Comparison of ENCODE assay signal across 10 mouse cellular contexts in the genomic region with DNA sequence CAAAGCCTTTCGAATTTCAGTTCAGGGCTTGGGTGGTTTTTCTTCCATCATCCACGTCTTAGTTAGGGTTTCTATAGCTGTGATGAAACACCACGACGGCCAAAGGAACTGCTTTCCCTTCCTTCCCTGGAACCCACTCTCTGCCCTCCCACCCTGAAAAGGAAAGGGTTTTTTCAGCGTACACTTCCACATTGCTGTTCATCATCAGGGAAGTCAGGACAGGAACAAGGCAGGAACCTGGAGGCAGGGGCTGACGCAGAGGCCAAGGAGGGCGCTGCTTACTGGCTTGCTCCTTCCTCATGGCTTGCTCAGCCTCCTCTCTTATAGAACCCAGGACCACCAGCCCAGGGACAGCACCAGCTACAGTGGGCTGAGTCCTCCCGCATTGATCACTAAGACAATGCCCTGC. TPM values are rescaled to one million over a fixed set of nuclear protein-coding genes. Genes with fewer than 3 reads are reported as not detected.
DNase-seq lines count a peak whose midpoint lies in the region; ATAC-seq lines count a peak whose summit lies in the region.
"Had no signal": no experiment of that assay in that cellular context is flagged by ENCODE, and none has a peak within 500 bp of the region (broad histone marks: within the 10 kb centered on the region; RNA-seq: fewer than 3 reads in every experiment).

No protein-coding gene starts in this region.

- H3K9me3 ChIP-seq in liver, embryonic 13.5 days (replicated peaks) = no peaks in the 10 kb centered on the region

- H3K36me3 ChIP-seq in liver, embryonic 13.5 days = peaks cover 19% of the 10 kb centered on the region

- peak; percentile 45 for DNase-seq in cerebellum, adult 9-10 months
- no peak for DNase-seq in cerebellum, adult 9-11 months
- DNase-seq in liver, embryonic 13.5 days = no peak
- no peak for DNase-seq in urinary bladder, adult 2 months (ENCODE audit: low spot score)
- no peak for DNase-seq in layer of hippocampus, postnatal 14 days (ENCODE audit: low spot score in 2 of 2)

- H3K27me3 ChIP-seq in liver, embryonic 13.5 days = no peaks in the 10 kb centered on the region

- 34% methylated on average over 8 of the region's 8 CpGs for WGBS in liver, embryonic 13.5 days (ENCODE audit: insufficient replicate concordance)

- peak overlapping the region; percentile 84 for H3K9ac ChIP-seq in liver, embryonic 13.5 days

- ATAC-seq in activated CD4-positive, CD25-positive, alpha-beta regulatory T cell, adult 4 months = peak; percentile 34
- peak; percentile 30 to 42 for ATAC-seq in hematopoietic stem cell, adult 5-6 weeks (replicated peaks in 1 of 2; ENCODE audit: insufficient read depth in 1 of 2, low FRiP score in 2 of 2, low TSS enrichment in 1 of 2, low read depth in 1 of 2, poor library complexity in 2 of 2, severe bottlenecking in 2 of 2)
- ATAC-seq in liver, embryonic 13.5 days (ENCODE audit: low read depth) = no peak
- 0 out of 2 replicates have a peak, but pooled peaks have one; percentile 14 for ATAC-seq in neutrophil, adult 5-6 weeks (ENCODE audit: extremely low read depth, insufficient number of reproducible peaks, low FRiP score, poor library complexity, severe bottlenecking)

- H3K4me3 ChIP-seq in liver, embryonic 13.5 days (replicated peaks) = peak overlapping the region; percentile 68

- peak overlapping the region; percentile 67 for H3K4me2 ChIP-seq in liver, embryonic 13.5 days

- peaks cover 73% of the 10 kb centered on the region for H3K4me1 ChIP-seq in liver, embryonic 13.5 days (replicated peaks)

- peak overlapping the region; percentile 97 for H3K27ac ChIP-seq in liver, embryonic 13.5 days

RNA-seq across cellular contexts. Expression of a gene that starts 14.8 kb away (rescaled TPM):
- 1 to 10 TPM; 5.8 to 6.1 TPM for polyA plus RNA-seq in activated CD4-positive, CD25-positive, alpha-beta regulatory T cell, adult 4 months (2017; shearing (Covaris generic))
- total RNA-seq in hematopoietic stem cell, adult 5-6 weeks (2017) = 1.1 TPM in 1 of 2 replicates, not detected in the other
- 22.3 and 24.2 TPM in 2 replicates for polyA plus RNA-seq in liver, embryonic 13.5 days (2015; fragmentation: Nextera tagmentation; extraction: Ambion mirVana)
- 0.35 and 1.4 TPM in 2 replicates for total RNA-seq in neutrophil, adult 5-6 weeks (2017)
- polyA plus RNA-seq in urinary bladder, adult 2 months (2012; rRNA removed) = 167 and 176 TPM in 2 replicates
- total RNA-seq in layer of hippocampus, postnatal 14 days (2021) = under 1 TPM; 0.43 to 0.44 TPM

RNA-seq across cellular contexts. Expression of a gene that starts 30.0 kb away (rescaled TPM):
- polyA plus RNA-seq in activated CD4-positive, CD25-positive, alpha-beta regulatory T cell, adult 4 months (2017; shearing (Covaris generic)) = not detected
- total RNA-seq in hematopoietic stem cell, adult 5-6 weeks (2017) = not detected in 2 replicates
- not detected in 2 replicates for polyA plus RNA-seq in liver, embryonic 13.5 days (2015; fragmentation: Nextera tagmentation; extraction: Ambion mirVana)
- not detected in 2 replicates for total RNA-seq in neutrophil, adult 5-6 weeks (2017)
- 0.25 TPM in 1 of 2 replicates, not detected in the other for polyA plus RNA-seq in urinary bladder, adult 2 months (2012; rRNA removed)
- total RNA-seq in layer of hippocampus, postnatal 14 days (2021) = not detected
- polyA plus RNA-seq: C2C12; testis, adult 2 months had no signal

RNA-seq across cellular contexts. Expression of a gene that starts 30.1 kb away (rescaled TPM):
- 100 to 1,000 TPM; 254 to 296 TPM for polyA plus RNA-seq in activated CD4-positive, CD25-positive, alpha-beta regulatory T cell, adult 4 months (2017; shearing (Covaris generic))
- total RNA-seq in hematopoietic stem cell, adult 5-6 weeks (2017) = 191 and 294 TPM in 2 replicates
- polyA plus RNA-seq in liver, embryonic 13.5 days (2015; fragmentation: Nextera tagmentation; extraction: Ambion mirVana) = 331 and 350 TPM in 2 replicates
- 317 and 339 TPM in 2 replicates for total RNA-seq in neutrophil, adult 5-6 weeks (2017)
- polyA plus RNA-seq in urinary bladder, adult 2 months (2012; rRNA removed) = 203 and 240 TPM in 2 replicates
- total RNA-seq in layer of hippocampus, postnatal 14 days (2021) = 10 to 100 TPM; 94.9 to 97.0 TPM

RNA-seq across cellular contexts. Expression of a gene that starts 34.9 kb away (rescaled TPM):
- polyA plus RNA-seq in activated CD4-positive, CD25-positive, alpha-beta regulatory T cell, adult 4 months (2017; shearing (Covaris generic)) = under 1 TPM in 1 of 2 experiments, not detected in 1; 0.61 TPM
- total RNA-seq in hematopoietic stem cell, adult 5-6 weeks (2017) = not detected in 2 replicates
- 0.05 TPM in 1 of 2 replicates, not detected in the other for polyA plus RNA-seq in liver, embryonic 13.5 days (2015; fragmentation: Nextera tagmentation; extraction: Ambion mirVana)
- total RNA-seq in neutrophil, adult 5-6 weeks (2017) = 0.25 TPM in 1 of 2 replicates, not detected in the other
- 0.07 and 0.10 TPM in 2 replicates for polyA plus RNA-seq in urinary bladder, adult 2 months (2012; rRNA removed)
- 1 to 10 TPM; 1.1 to 2.0 TPM for total RNA-seq in layer of hippocampus, postnatal 14 days (2021)

RNA-seq across cellular contexts. Expression of a gene that starts 56.1 kb away (rescaled TPM):
- polyA plus RNA-seq in activated CD4-positive, CD25-positive, alpha-beta regulatory T cell, adult 4 months (2017; shearing (Covaris generic)) = not detected
- total RNA-seq in hematopoietic stem cell, adult 5-6 weeks (2017) = not detected in 2 replicates
- 8.4 and 9.2 TPM in 2 replicates for polyA plus RNA-seq in liver, embryonic 13.5 days (2015; fragmentation: Nextera tagmentation; extraction: Ambion mirVana)
- total RNA-seq in neutrophil, adult 5-6 weeks (2017) = 0.47 TPM in 1 of 2 replicates, not detected in the other
- polyA plus RNA-seq in urinary bladder, adult 2 months (2012; rRNA removed) = 12.7 and 13.8 TPM in 2 replicates
- under 1 TPM; 0.60 to 0.76 TPM for total RNA-seq in layer of hippocampus, postnatal 14 days (2021)
